7 mouse cellular contexts compared by ENCODE assay signal in the genomic region with DNA sequence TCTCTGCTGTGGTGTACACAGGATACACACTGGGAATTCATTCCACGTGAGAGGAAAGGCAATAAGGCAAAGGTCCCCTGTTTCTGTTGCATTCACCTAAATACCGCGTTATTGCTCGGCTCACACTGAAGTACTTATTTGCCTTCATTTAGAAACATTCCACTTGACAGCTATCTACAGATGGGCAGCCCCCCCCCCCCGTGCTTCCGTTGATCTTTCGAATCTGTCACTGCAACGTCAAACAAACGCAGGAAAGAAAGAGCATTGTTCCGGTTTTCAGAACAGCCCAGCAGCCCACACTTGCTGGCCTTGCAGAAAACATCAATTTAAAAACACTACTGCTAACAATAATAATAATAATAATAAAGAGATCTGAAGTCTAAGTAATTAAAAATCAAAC. TPM values are rescaled to one million over a fixed set of nuclear protein-coding genes. Genes with fewer than 3 reads are reported as not detected.
DNase-seq lines count a peak whose midpoint lies in the region; ATAC-seq lines count a peak whose summit lies in the region.

No protein-coding gene starts in this region.

- H3K36me3 ChIP-seq in neural tube, embryonic 15.5 days: no peaks in the 10 kb centered on the region

- no peak overlapping the region for H3K27ac ChIP-seq in neural tube, embryonic 15.5 days (replicated peaks)

- 30% methylated on average over 10 of the region's 10 CpGs for WGBS in neural tube, embryonic 15.5 days

- no peaks in the 10 kb centered on the region for H3K9me3 ChIP-seq in neural tube, embryonic 15.5 days (replicated peaks)

- H3K9ac ChIP-seq in neural tube, embryonic 15.5 days (replicated peaks): 0 out of 2 replicates have a peak overlapping the region, but pooled peaks have one; percentile 20

- peaks cover 24% of the 10 kb centered on the region; the same call in 1 of the 2 replicates for H3K4me1 ChIP-seq in neural tube, embryonic 15.5 days

- 0 out of 2 replicates have a peak, but pooled peaks have one; percentile 1 for ATAC-seq in granulocyte monocyte progenitor cell, adult 5-6 weeks (replicated peaks; ENCODE audit: poor library complexity, severe bottlenecking)
- no peak for ATAC-seq in neural tube, embryonic 15.5 days (ENCODE audit: low FRiP score)

- peak overlapping the region; percentile 34 for H3K4me3 ChIP-seq in neural tube, embryonic 15.5 days (replicated peaks)

- DNase-seq in retina, postnatal 1 day: peak; percentile 9
- DNase-seq in retina, embryonic 14.5 days (ENCODE audit: low spot score): no peak
- peak; percentile 15 for DNase-seq in liver
- DNase-seq in frontal cortex, adult 2 months (ENCODE audit: extremely low spot score in 1 of 2, low spot score in 1 of 2): no peak
- DNase-seq in thymus, adult 18-20 months: no peak

- 0 out of 2 replicates have a peak, but pooled peaks cover 4% of the 10 kb centered on the region for H3K27me3 ChIP-seq in neural tube, embryonic 15.5 days (replicated peaks)

- H3K4me2 ChIP-seq in neural tube, embryonic 15.5 days: peak overlapping the region; percentile 94

RNA-seq across cellular contexts. Expression of a gene that starts 2.6 kb away (rescaled TPM):
- 49.0 and 63.5 TPM in 2 replicates for total RNA-seq in granulocyte monocyte progenitor cell, adult 5-6 weeks (2014; fragmentation: Nextera tagmentation)
- 63.8 and 64.9 TPM in 2 replicates for total RNA-seq in granulocyte monocyte progenitor cell, adult 5-6 weeks (2017)
- 13.2 and 14.4 TPM in 2 replicates for polyA plus RNA-seq in neural tube, embryonic 15.5 days (2015; fragmentation: Nextera tagmentation; extraction: Ambion mirVana)
- polyA plus RNA-seq in frontal cortex, adult 2 months (2012; rRNA removed): 56.7 and 67.5 TPM in 2 replicates

Comparison
In these comparisons a context has a peak if more than half of its experiments do, and no peak if none do; other contexts are left out.
1. DNase-seq: peak in retina, postnatal 1 day (single experiment) and liver (single experiment); none in retina, embryonic 14.5 days (single experiment), frontal cortex, adult 2 months (0 of 2) and thymus, adult 18-20 months (0 of 2).